Mouse (Mus musculus): Measurements from ENCODE around the gene Cct8l1. TPM values are rescaled to one million over a fixed set of nuclear protein-coding genes. Genes with fewer than 3 reads are reported as not detected.

The Cct8l1 gene
- polyA plus RNA-seq, 1 experiment from 2014 or later, result not detected

GRCm38 (mm10) chr5:25516301-25516895 is 531 bp downstream of the Cct8l1 start:
- WGBS, result 92% methylated on average over 11 of the region's 11 CpGs
- no peaks in the 10 kb centered on the region for H3K9me3 ChIP-seq

GRCm38 (mm10) chr5:25517550-25517949 is 1.7 kb downstream of the Cct8l1 start:
- Histone ChIP-seq H3K4me3 (no peak overlapping the region), H3K27me3 (ENCODE audit: poor library complexity, severe bottlenecking) (no peaks in the 10 kb centered on the region), H3K4me1 (no peaks in the 10 kb centered on the region), H3K36me3 (replicated peaks) (no peaks in the 10 kb centered on the region), H3K9me3 (no peaks in the 10 kb centered on the region), H3K27ac (no peak overlapping the region)
- WGBS, result 83% methylated on average over 5 of the region's 5 CpGs
- no peak for DNase-seq (ENCODE audit: extremely low spot score, low spot score)

More at GRCm38 (mm10) chr5:25516301-25516895, 531 bp downstream of the Cct8l1 start:
- Histone ChIP-seq H3K4me3 (no peak overlapping the region), H3K36me3 (replicated peaks) (no peaks in the 10 kb centered on the region), H3K27ac (no peak overlapping the region), H3K4me1 (no peaks in the 10 kb centered on the region), H3K27me3 (ENCODE audit: poor library complexity, severe bottlenecking) (no peaks in the 10 kb centered on the region)
- DNase-seq (ENCODE audit: extremely low spot score, low spot score), result no peak

GRCm38 (mm10) chr5:25519820-25520219 is 4.0 kb downstream of the Cct8l1 start:
- H3K4me3 ChIP-seq, result no peak overlapping the region
- H3K4me1 ChIP-seq, result no peaks in the 10 kb centered on the region
- WGBS, result 81% methylated on average over 3 of the region's 3 CpGs
- no peaks in the 10 kb centered on the region for H3K27me3 ChIP-seq (ENCODE audit: poor library complexity, severe bottlenecking)
- H3K36me3 ChIP-seq (replicated peaks), result no peaks in the 10 kb centered on the region
- DNase-seq (ENCODE audit: extremely low spot score, low spot score), result no peak
- no peak overlapping the region for H3K27ac ChIP-seq
- H3K9me3 ChIP-seq, result no peaks in the 10 kb centered on the region

- no peaks in the 10 kb centered on the region for H3K4me1 ChIP-seq
- H3K9me3 ChIP-seq, result no peaks in the 10 kb centered on the region
- WGBS, result 86% methylated on average over 5 of the region's 5 CpGs
- no peak overlapping the region for H3K4me3 ChIP-seq
- no peak for DNase-seq (ENCODE audit: extremely low spot score, low spot score)
- no peak overlapping the region for H3K27ac ChIP-seq
- no peaks in the 10 kb centered on the region for H3K36me3 ChIP-seq (replicated peaks)
- H3K27me3 ChIP-seq (ENCODE audit: poor library complexity, severe bottlenecking), result no peaks in the 10 kb centered on the region
These were observed 5.6 kb downstream of the Cct8l1 start for GRCm38 (mm10) chr5:25521461-25521860.

- no peaks in the 10 kb centered on the region for H3K36me3 ChIP-seq (replicated peaks)
- H3K9me3 ChIP-seq, result no peaks in the 10 kb centered on the region
- no peaks in the 10 kb centered on the region for H3K27me3 ChIP-seq (ENCODE audit: poor library complexity, severe bottlenecking)
- no peak for DNase-seq (ENCODE audit: extremely low spot score, low spot score)
- H3K27ac ChIP-seq, result no peak overlapping the region
- H3K4me3 ChIP-seq, result no peak overlapping the region
- peaks cover 25% of the 10 kb centered on the region for H3K4me1 ChIP-seq
- 42% methylated on average over 5 of the region's 5 CpGs for WGBS
These were observed 10.2 kb downstream of the Cct8l1 start for GRCm38 (mm10) chr5:25526116-25526515.

GRCm38 (mm10) chr5:25526926-25527325 is 11.1 kb downstream of the Cct8l1 start:
- DNase-seq (ENCODE audit: extremely low spot score, low spot score), result no peak
- WGBS, result 38% methylated on average over 4 of the region's 4 CpGs
- no peaks in the 10 kb centered on the region for H3K9me3 ChIP-seq
- no peaks in the 10 kb centered on the region for H3K27me3 ChIP-seq (ENCODE audit: poor library complexity, severe bottlenecking)
- H3K4me3 ChIP-seq, result no peak overlapping the region
- H3K27ac ChIP-seq, result no peak overlapping the region
- H3K36me3 ChIP-seq (replicated peaks), result no peaks in the 10 kb centered on the region
- peaks cover 25% of the 10 kb centered on the region for H3K4me1 ChIP-seq

- H3K9me3 ChIP-seq, result no peaks in the 10 kb centered on the region
- H3K4me1 ChIP-seq, result peaks cover 25% of the 10 kb centered on the region
- H3K27me3 ChIP-seq (ENCODE audit: poor library complexity, severe bottlenecking), result no peaks in the 10 kb centered on the region
- no peak overlapping the region for H3K27ac ChIP-seq
- 70% methylated on average over 1 of the region's 1 CpGs for WGBS
- no peak for DNase-seq (ENCODE audit: extremely low spot score, low spot score)
- no peaks in the 10 kb centered on the region for H3K36me3 ChIP-seq (replicated peaks)
- H3K4me3 ChIP-seq, result no peak overlapping the region
These were observed 12.1 kb downstream of the Cct8l1 start for GRCm38 (mm10) chr5:25527971-25528370.

- H3K4me1 ChIP-seq, result peaks cover 25% of the 10 kb centered on the region
- no peaks in the 10 kb centered on the region for H3K9me3 ChIP-seq
- no peaks in the 10 kb centered on the region for H3K36me3 ChIP-seq (replicated peaks)
- 12% methylated on average over 22 of the region's 22 CpGs for WGBS
- peak overlapping the region; percentile 73 for H3K4me3 ChIP-seq
- H3K27ac ChIP-seq, result peak overlapping the region; percentile 94
- H3K27me3 ChIP-seq (ENCODE audit: poor library complexity, severe bottlenecking), result no peaks in the 10 kb centered on the region
- DNase-seq (ENCODE audit: extremely low spot score, low spot score), result no peak
These were observed 13.1 kb downstream of the Cct8l1 start for GRCm38 (mm10) chr5:25528851-25529528.

GRCm38 (mm10) chr5:25529529-25530421 is 13.9 kb downstream of the Cct8l1 start:
- no peaks in the 10 kb centered on the region for H3K36me3 ChIP-seq (replicated peaks)
- peaks cover 25% of the 10 kb centered on the region for H3K4me1 ChIP-seq
- H3K27me3 ChIP-seq (ENCODE audit: poor library complexity, severe bottlenecking), result no peaks in the 10 kb centered on the region
- under 1% methylated on average over 87 of the region's 87 CpGs for WGBS
- H3K4me3 ChIP-seq, result peak overlapping the region; percentile 73
- peak overlapping the region; percentile 94 for H3K27ac ChIP-seq
- no peaks in the 10 kb centered on the region for H3K9me3 ChIP-seq
- DNase-seq (ENCODE audit: extremely low spot score, low spot score), result peak; percentile 100

- Histone ChIP-seq H3K4me3 (peak overlapping the region; percentile 73), H3K36me3 (replicated peaks) (no peaks in the 10 kb centered on the region), H3K27ac (peak overlapping the region; percentile 94), H3K27me3 (ENCODE audit: poor library complexity, severe bottlenecking) (no peaks in the 10 kb centered on the region), H3K4me1 (peaks cover 25% of the 10 kb centered on the region), H3K9me3 (no peaks in the 10 kb centered on the region)
- no peak for DNase-seq (ENCODE audit: extremely low spot score, low spot score)
- WGBS, result 44% methylated on average over 2 of the region's 2 CpGs
These were observed 14.8 kb downstream of the Cct8l1 start for GRCm38 (mm10) chr5:25530629-25531028.

GRCm38 (mm10) chr5:25532256-25533147 is 16.6 kb downstream of the Cct8l1 start:
- H3K4me3 ChIP-seq, result no peak overlapping the region
- no peak overlapping the region for H3K27ac ChIP-seq
- H3K36me3 ChIP-seq (replicated peaks), result no peaks in the 10 kb centered on the region
- H3K4me1 ChIP-seq, result peaks cover 29% of the 10 kb centered on the region
- DNase-seq (ENCODE audit: extremely low spot score, low spot score), result no peak
- WGBS, result 64% methylated on average over 16 of the region's 18 CpGs
- no peaks in the 10 kb centered on the region for H3K27me3 ChIP-seq (ENCODE audit: poor library complexity, severe bottlenecking)
- peaks cover 3% of the 10 kb centered on the region; the same call in 1 of the 2 replicates for H3K9me3 ChIP-seq

GRCm38 (mm10) chr5:25533298-25533697 is 17.4 kb downstream of the Cct8l1 start:
- Histone ChIP-seq H3K27me3 (ENCODE audit: poor library complexity, severe bottlenecking) (no peaks in the 10 kb centered on the region), H3K4me1 (peaks cover 23% of the 10 kb centered on the region), H3K27ac (no peak overlapping the region), H3K4me3 (no peak overlapping the region), H3K36me3 (replicated peaks) (no peaks in the 10 kb centered on the region), H3K9me3 (peaks cover 6% of the 10 kb centered on the region; the same call in 1 of the 2 replicates)
- no peak for DNase-seq (ENCODE audit: extremely low spot score, low spot score)
- WGBS, result 89% methylated on average over 5 of the region's 5 CpGs

All from forebrain, embryonic 10.5 days (tissue).